Mouse (Mus musculus): Measurements from ENCODE around the gene Camk1.

Camk1 gene

GRCm38 (mm10) chr6:113306322-113306985, 37.3 kb downstream of the Camk1 start:
- CTCF ChIA-PET: no interaction called here

GRCm38 (mm10) chr6:113302258-113302657, 41.5 kb downstream of the Camk1 start:
- CTCF ChIA-PET: interaction anchor here (1.0 kb wide), 1 partner anchor 130 kb away, joined by 3 read pairs; no protein-coding TSS in a partner anchor

GRCm38 (mm10) chr6:113301350-113301749, 42.4 kb downstream of the Camk1 start:
- CTCF ChIA-PET: interaction anchor here (1.0 kb wide), 1 partner anchor 129 kb away, joined by 3 read pairs; no protein-coding TSS in a partner anchor

GRCm38 (mm10) chr6:113296639-113297038, 47.1 kb downstream of the Camk1 start:
- CTCF ChIA-PET: no interaction called here

- CTCF ChIA-PET: no interaction called here
Observed at GRCm38 (mm10) chr6:113296046-113296445, 47.7 kb downstream of the Camk1 start.

GRCm38 (mm10) chr6:113292938-113293337, 50.8 kb downstream of the Camk1 start:
- CTCF ChIA-PET: no interaction called here

GRCm38 (mm10) chr6:113290346-113290745, 53.4 kb downstream of the Camk1 start:
- CTCF ChIA-PET: no interaction called here

- CTCF ChIA-PET: no interaction called here
Observed at GRCm38 (mm10) chr6:113289346-113289745, 54.4 kb downstream of the Camk1 start.

GRCm38 (mm10) chr6:113287236-113287635, 56.5 kb downstream of the Camk1 start:
- CTCF ChIA-PET: no interaction called here

- CTCF ChIA-PET: no interaction called here
Observed at GRCm38 (mm10) chr6:113286316-113286715, 57.5 kb downstream of the Camk1 start.

- CTCF ChIA-PET: no interaction called here
Observed at GRCm38 (mm10) chr6:113284931-113285330, 58.9 kb downstream of the Camk1 start.

Measured in spleen, embryonic (tissue).